Mouse (Mus musculus) bone marrow macrophage, adult 2 months (primary cell): ENCODE measurements around the gene Nt5c3.

Experiments
- CTCF ChIP-seq: IDR thresholded peaks from 2 replicates; pipeline ENCODE4 v1.5.1; 2012; ENCODE audit warnings: low read depth, mild to moderate bottlenecking, low read length, moderate library complexity
- POLR2A ChIP-seq: IDR thresholded peaks from 2 replicates; pipeline ENCODE4 v1.6.1; 2012; ENCODE audit warnings: mild to moderate bottlenecking, low read depth, low read length, borderline replicate concordance

DNA sequence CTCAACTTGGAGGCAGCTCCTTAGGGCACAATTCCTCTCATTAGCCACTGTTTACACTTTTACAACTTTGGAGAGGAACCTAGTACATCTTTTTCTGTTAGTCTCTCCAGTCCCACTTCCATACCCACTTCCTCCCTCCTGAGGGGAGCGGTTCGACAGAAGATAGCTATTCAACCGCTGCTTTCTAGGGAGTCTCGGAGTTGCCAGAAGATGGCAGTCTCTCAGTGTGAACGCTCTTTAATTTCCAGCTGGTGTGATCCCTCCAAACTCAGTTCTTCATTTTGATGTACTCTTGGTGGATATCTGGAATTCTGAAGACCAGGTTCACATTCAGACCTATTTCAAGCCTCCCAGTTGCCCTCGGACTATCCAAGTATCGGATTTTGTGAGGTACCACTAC lies 73.4 kb downstream of the Nt5c3 start:
- no peak for TF ChIP-seq POLR2A
- no peak for TF ChIP-seq CTCF
